Mouse (Mus musculus): ENCODE data around the gene Triobp. TPM values are rescaled to one million over a fixed set of nuclear protein-coding genes. Genes with fewer than 3 reads are reported as not detected.

Triobp gene
- total RNA-seq, 4 experiments from 2014 or later: 121 to 175 (median 150) TPM

- DNase-seq: no peak
These were observed 24.1 kb downstream of the Triobp start for GRCm38 (mm10) chr15:78971626-78972025.

- DNase-seq: peak; percentile 66
These were observed 26.4 kb downstream of the Triobp start for GRCm38 (mm10) chr15:78973950-78974349.

- DNase-seq: no peak
These were observed 30.2 kb downstream of the Triobp start for GRCm38 (mm10) chr15:78977676-78978159.

GRCm38 (mm10) chr15:78978875-78979274 lies 31.4 kb downstream of the Triobp start:
- DNase-seq: peak; percentile 75

GRCm38 (mm10) chr15:78980084-78980483 lies 32.6 kb downstream of the Triobp start:
- no peak for DNase-seq

GRCm38 (mm10) chr15:78982658-78983435 lies 35.3 kb downstream of the Triobp start:
- peak; percentile 93 for DNase-seq

GRCm38 (mm10) chr15:78983436-78984285 lies 36.1 kb downstream of the Triobp start:
- no peak for DNase-seq

GRCm38 (mm10) chr15:78984286-78984778 lies 36.8 kb downstream of the Triobp start:
- no peak for DNase-seq

- DNase-seq: no peak
These were observed 39.2 kb downstream of the Triobp start for GRCm38 (mm10) chr15:78986536-78987220.

GRCm38 (mm10) chr15:78988499-78988971 lies 41.0 kb downstream of the Triobp start:
- DNase-seq: peak; percentile 92

GRCm38 (mm10) chr15:78989152-78990092 lies 41.9 kb downstream of the Triobp start:
- no peak for DNase-seq

GRCm38 (mm10) chr15:78990093-78990463 lies 42.6 kb downstream of the Triobp start:
- DNase-seq: no peak

- DNase-seq: peak; percentile 59
These were observed 43.5 kb downstream of the Triobp start for GRCm38 (mm10) chr15:78990970-78991525.

- no peak for DNase-seq
These were observed 44.7 kb downstream of the Triobp start for GRCm38 (mm10) chr15:78992235-78992634.

- DNase-seq: no peak
These were observed 45.4 kb downstream of the Triobp start for GRCm38 (mm10) chr15:78992925-78993324.

GRCm38 (mm10) chr15:78995916-78996315 lies 48.4 kb downstream of the Triobp start:
- no peak for DNase-seq

GRCm38 (mm10) chr15:78996663-78997062 lies 49.1 kb downstream of the Triobp start:
- DNase-seq: no peak

GRCm38 (mm10) chr15:78998348-78998747 lies 50.8 kb downstream of the Triobp start:
- DNase-seq: no peak

- DNase-seq: no peak
These were observed 52.1 kb downstream of the Triobp start for GRCm38 (mm10) chr15:78999586-78999985.

- no peak for DNase-seq
These were observed 52.9 kb downstream of the Triobp start for GRCm38 (mm10) chr15:79000357-79000791.

GRCm38 (mm10) chr15:79001559-79001958 lies 54.0 kb downstream of the Triobp start:
- DNase-seq: no peak
